Mouse (Mus musculus) heart, embryonic 10.5 days (tissue): ENCODE results near the gene Golga5. TPM values are rescaled to one million over a fixed set of nuclear protein-coding genes. Genes with fewer than 3 reads are reported as not detected.
"Not testable (repeated sequence)": the region's sequence is repeated elsewhere in the genome, so short reads cannot be mapped to it uniquely, and the experiment has no call there.

Experiments
- DNase-seq: peaks from one replicate; pipeline ENCODE4 v3.0.0-alpha.2; 2017; ENCODE audit warnings: low spot score
- H3K27ac ChIP-seq: fragments of 300-500 bp; sonication (generic); 2 replicates; pipeline ENCODE4 v1.5.1; 2016; ENCODE audit warnings: mild to moderate bottlenecking
- H3K27me3 ChIP-seq: fragments of 300-500 bp; sonication (generic); 2 replicates; pipeline ENCODE4 v1.6.1; 2016; ENCODE audit warnings: mild to moderate bottlenecking; ENCODE audit not compliant: poor library complexity, insufficient read depth, severe bottlenecking
- H3K36me3 ChIP-seq: fragments of 300-500 bp; sonication (generic); 2 replicates; pipeline ENCODE4 v1.6.1; 2016; ENCODE audit warnings: mild to moderate bottlenecking, moderate library complexity
- H3K4me1 ChIP-seq: fragments of 300-500 bp; sonication (generic); 2 replicates; pipeline ENCODE4 v1.6.1; 2016; ENCODE audit warnings: mild to moderate bottlenecking
- H3K4me3 ChIP-seq: fragments of 300-500 bp; sonication (generic); 2 replicates; pipeline ENCODE4 v1.5.1; 2016; ENCODE audit warnings: mild to moderate bottlenecking, moderate library complexity
- H3K9me3 ChIP-seq: fragments of 300-500 bp; sonication (generic); 2 replicates; pipeline ENCODE4 v1.6.1; 2016; ENCODE audit warnings: mild to moderate bottlenecking, moderate library complexity
- WGBS: fragments of 180-500 bp; shearing (Covaris S2); methylation state at CpG from one replicate; pipeline ENCODE4 v1.1.7; 2016; 5-methylcytosine and 5-hydroxymethylcytosine counted together
- polyA plus RNA-seq: library from polyadenylated mRNA; unstranded; fragments of >200 nt; fragmentation: Nextera tagmentation; extraction: Ambion mirVana; gene quantifications from 2 replicates; pipeline ENCODE4 v1.2.1, GENCODE M21; 2016

The Golga5 gene
- polyA plus RNA-seq, 1 experiment from 2014 or later: 26.1 TPM

- WGBS: 65% methylated on average over 7 of the region's 7 CpGs
- Histone ChIP-seq H3K27ac (no peak overlapping the region), H3K36me3 (no peaks in the 10 kb centered on the region), H3K4me1 (0 out of 2 replicates have a peak, but pooled peaks cover 6% of the 10 kb centered on the region), H3K4me3 (no peak overlapping the region), H3K27me3 (no peaks in the 10 kb centered on the region), H3K9me3 (no peaks in the 10 kb centered on the region)
- no peak for DNase-seq
Measured at GRCm38 (mm10) chr12:102456467-102457193, 12.3 kb upstream of the Golga5 start.

- no peak overlapping the region for H3K27ac ChIP-seq
- no peak for DNase-seq
- 0 out of 2 replicates have a peak, but pooled peaks cover 6% of the 10 kb centered on the region for H3K4me1 ChIP-seq
- H3K4me3 ChIP-seq: no peak overlapping the region
- H3K27me3 ChIP-seq: no peaks in the 10 kb centered on the region
- no peaks in the 10 kb centered on the region for H3K36me3 ChIP-seq
- WGBS: 48% methylated on average over 5 of the region's 5 CpGs
- no peaks in the 10 kb centered on the region for H3K9me3 ChIP-seq
Measured at GRCm38 (mm10) chr12:102460014-102460413, 8.9 kb upstream of the Golga5 start.

GRCm38 (mm10) chr12:102461177-102461576 is 7.8 kb upstream of the Golga5 start:
- 60% methylated on average over 5 of the region's 5 CpGs for WGBS
- no peaks in the 10 kb centered on the region for H3K36me3 ChIP-seq
- no peak overlapping the region for H3K4me3 ChIP-seq
- 0 out of 2 replicates have a peak, but pooled peaks cover 6% of the 10 kb centered on the region for H3K4me1 ChIP-seq
- no peak overlapping the region for H3K27ac ChIP-seq
- H3K27me3 ChIP-seq: no peaks in the 10 kb centered on the region
- no peak for DNase-seq
- no peaks in the 10 kb centered on the region for H3K9me3 ChIP-seq

- DNase-seq: no peak
- 60% methylated on average over 4 of the region's 4 CpGs for WGBS
- 0 out of 2 replicates have a peak, but pooled peaks cover 5% of the 10 kb centered on the region for H3K4me1 ChIP-seq
Measured at GRCm38 (mm10) chr12:102464650-102465049, 4.3 kb upstream of the Golga5 start.

GRCm38 (mm10) chr12:102468136-102468535 is 799 bp upstream of the Golga5 start:
- Histone ChIP-seq H3K9me3 (no peaks in the 10 kb centered on the region), H3K27ac (no peak overlapping the region), H3K4me1 (0 out of 2 replicates have a peak, but pooled peaks cover 2% of the 10 kb centered on the region), H3K36me3 (peaks cover 10% of the 10 kb centered on the region), H3K27me3 (no peaks in the 10 kb centered on the region), H3K4me3 (no peak overlapping the region)
- peak; percentile 48 for DNase-seq
- 76% methylated on average over 1 of the region's 1 CpGs for WGBS

More at GRCm38 (mm10) chr12:102464650-102465049, 4.3 kb upstream of the Golga5 start:
- no peaks in the 10 kb centered on the region for H3K9me3 ChIP-seq
- H3K36me3 ChIP-seq: no peaks in the 10 kb centered on the region
- no peak overlapping the region for H3K27ac ChIP-seq
- no peak overlapping the region for H3K4me3 ChIP-seq
- H3K27me3 ChIP-seq: no peaks in the 10 kb centered on the region

- Histone ChIP-seq H3K9me3 (no peaks in the 10 kb centered on the region), H3K4me1 (0 out of 2 replicates have a peak, but pooled peaks cover 2% of the 10 kb centered on the region), H3K4me3 (no peak overlapping the region), H3K36me3 (peaks cover 52% of the 10 kb centered on the region), H3K27me3 (no peaks in the 10 kb centered on the region), H3K27ac (no peak overlapping the region)
- WGBS: 83% methylated on average over 7 of the region's 7 CpGs
- peak; percentile 71 for DNase-seq
Measured at GRCm38 (mm10) chr12:102474411-102474810, 5.5 kb downstream of the Golga5 start.

- DNase-seq: peak; percentile 61
- no peak overlapping the region for H3K27ac ChIP-seq
- H3K4me3 ChIP-seq: no peak overlapping the region
- 90% methylated on average over 4 of the region's 4 CpGs for WGBS
- H3K9me3 ChIP-seq: no peaks in the 10 kb centered on the region
- peaks cover 79% of the 10 kb centered on the region for H3K36me3 ChIP-seq
- H3K4me1 ChIP-seq: no peaks in the 10 kb centered on the region
- H3K27me3 ChIP-seq: no peaks in the 10 kb centered on the region
Measured at GRCm38 (mm10) chr12:102480481-102480880, 11.5 kb downstream of the Golga5 start.

- Histone ChIP-seq H3K27me3 (no peaks in the 10 kb centered on the region), H3K4me3 (no peak overlapping the region), H3K4me1 (no peaks in the 10 kb centered on the region), H3K36me3 (peaks cover 90% of the 10 kb centered on the region), H3K9me3 (no peaks in the 10 kb centered on the region), H3K27ac (no peak overlapping the region)
- DNase-seq: no peak
- 72% methylated on average over 3 of the region's 3 CpGs for WGBS
Measured at GRCm38 (mm10) chr12:102484946-102485345, 16.0 kb downstream of the Golga5 start.

- Histone ChIP-seq H3K4me3 (no peak overlapping the region), H3K36me3 (peaks cover 91% of the 10 kb centered on the region), H3K4me1 (peaks cover 5% of the 10 kb centered on the region; the same call in 1 of the 2 replicates), H3K27ac (no peak overlapping the region), H3K27me3 (no peaks in the 10 kb centered on the region), H3K9me3 (no peaks in the 10 kb centered on the region)
- 89% methylated on average over 5 of the region's 5 CpGs for WGBS
- peak; percentile 69 for DNase-seq
Measured at GRCm38 (mm10) chr12:102491911-102492310, 23.0 kb downstream of the Golga5 start.

- not testable (repeated sequence) for H3K27me3 ChIP-seq, H3K4me3 ChIP-seq, H3K27ac ChIP-seq, H3K9me3 ChIP-seq, H3K4me1 ChIP-seq, DNase-seq
- WGBS: 80% methylated on average over 6 of the region's 6 CpGs
- peaks cover 73% of the 10 kb centered on the region for H3K36me3 ChIP-seq
Measured at GRCm38 (mm10) chr12:102495754-102496153, 26.8 kb downstream of the Golga5 start.

GRCm38 (mm10) chr12:102497905-102498304 is 29.0 kb downstream of the Golga5 start:
- Histone ChIP-seq H3K9me3 (no peaks in the 10 kb centered on the region), H3K36me3 (peaks cover 53% of the 10 kb centered on the region), H3K4me3 (no peak overlapping the region)

GRCm38 (mm10) chr12:102498726-102499125 is 29.8 kb downstream of the Golga5 start:
- Histone ChIP-seq H3K36me3 (peaks cover 46% of the 10 kb centered on the region), H3K4me1 (peaks cover 6% of the 10 kb centered on the region; the same call in 1 of the 2 replicates), H3K9me3 (no peaks in the 10 kb centered on the region), H3K27me3 (no peaks in the 10 kb centered on the region), H3K27ac (no peak overlapping the region), H3K4me3 (no peak overlapping the region)
- peak; percentile 64 for DNase-seq
- 75% methylated on average over 8 of the region's 8 CpGs for WGBS

More at GRCm38 (mm10) chr12:102497905-102498304, 29.0 kb downstream of the Golga5 start:
- Histone ChIP-seq H3K27me3 (no peaks in the 10 kb centered on the region), H3K27ac (no peak overlapping the region), H3K4me1 (peaks cover 6% of the 10 kb centered on the region; the same call in 1 of the 2 replicates)
- DNase-seq: no peak
- WGBS: 77% methylated on average over 2 of the region's 2 CpGs

GRCm38 (mm10) chr12:102499210-102499609 is 30.3 kb downstream of the Golga5 start:
- Histone ChIP-seq H3K4me1 (peaks cover 6% of the 10 kb centered on the region; the same call in 1 of the 2 replicates), H3K36me3 (peaks cover 41% of the 10 kb centered on the region), H3K27ac (peak overlapping the region; percentile 22; the same call in 1 of the 2 replicates), H3K9me3 (no peaks in the 10 kb centered on the region), H3K4me3 (no peak overlapping the region), H3K27me3 (no peaks in the 10 kb centered on the region)
- DNase-seq: peak; percentile 60
- 84% methylated on average over 5 of the region's 5 CpGs for WGBS
